Mouse (Mus musculus): ENCODE measurements at regions not wholly inside any gene's neighbourhood (a gene's known extent, or its start where the extent isn't known, plus 50 kb on each side); places are given as distances from the start of the nearest gene placed in this dataset.
A peak's percentile ranks its signal among the peaks of the same experiment; 100 is the strongest.

- Histone ChIP-seq H3K27me3 (ENCODE audit: insufficient read depth, low read length) (no peaks in the 10 kb centered on the region), H3K4me3 (ENCODE audit: low read length) (no peak overlapping the region), H3K4me2 (ENCODE audit: low read depth, low read length) (no peak overlapping the region), H3K9ac (replicated peaks; ENCODE audit: low read length) (no peak overlapping the region), H3K27ac (no peak overlapping the region), H3K4me1 (ENCODE audit: insufficient read depth, low read length) (no peaks in the 10 kb centered on the region), H3K36me3 (ENCODE audit: insufficient read depth, low read length) (no peaks in the 10 kb centered on the region), H3K9me3 (ENCODE audit: low read length) (no peaks in the 10 kb centered on the region)
- ATAC-seq (peak; percentile 49; the same call in 1 of the 2 replicates), DNase-seq (ENCODE audit: low spot score) (peak; percentile 39)
- TF ChIP-seq CTCF (IDR thresholded peaks at IDR 0.05; ENCODE audit: low read depth) = no peak
- 56% methylated on average over 9 of the region's 9 CpGs for WGBS
These were observed 115.9 kb upstream of the Foxq1 start for GRCm38 (mm10) chr13:31439761-31440627.

GRCm38 (mm10) chr13:31458883-31459282 is 97.1 kb upstream of the Foxq1 start:
- DNase-seq (ENCODE audit: low spot score) = peak; percentile 41
- H3K27ac ChIP-seq = no peak overlapping the region
- no peak overlapping the region for H3K4me2 ChIP-seq (ENCODE audit: low read depth, low read length)
- no peak for TF ChIP-seq CTCF (IDR thresholded peaks at IDR 0.05; ENCODE audit: low read depth)
- ATAC-seq = no peak
- peaks cover 3% of the 10 kb centered on the region; the same call in 1 of the 2 replicates for H3K4me1 ChIP-seq (ENCODE audit: insufficient read depth, low read length)
- no peak overlapping the region for H3K4me3 ChIP-seq (ENCODE audit: low read length)
- H3K9ac ChIP-seq (replicated peaks; ENCODE audit: low read length) = no peak overlapping the region
- 33% methylated on average over 2 of the region's 2 CpGs for WGBS
- H3K27me3 ChIP-seq (ENCODE audit: insufficient read depth, low read length) = no peaks in the 10 kb centered on the region
- H3K9me3 ChIP-seq (ENCODE audit: low read length) = no peaks in the 10 kb centered on the region
- no peaks in the 10 kb centered on the region for H3K36me3 ChIP-seq (ENCODE audit: insufficient read depth, low read length)

- Histone ChIP-seq H3K27ac (no peak overlapping the region), H3K27me3 (ENCODE audit: insufficient read depth, low read length) (no peaks in the 10 kb centered on the region), H3K9me3 (ENCODE audit: low read length) (no peaks in the 10 kb centered on the region), H3K36me3 (ENCODE audit: insufficient read depth, low read length) (no peaks in the 10 kb centered on the region), H3K9ac (replicated peaks; ENCODE audit: low read length) (no peak overlapping the region), H3K4me1 (ENCODE audit: insufficient read depth, low read length) (no peaks in the 10 kb centered on the region), H3K4me2 (ENCODE audit: low read depth, low read length) (no peak overlapping the region), H3K4me3 (ENCODE audit: low read length) (no peak overlapping the region)
- WGBS = 83% methylated on average over 8 of the region's 8 CpGs
- no peak for ATAC-seq
- DNase-seq (ENCODE audit: low spot score) = no peak
- TF ChIP-seq CTCF (IDR thresholded peaks at IDR 0.05; ENCODE audit: low read depth) = no peak
These were observed 90.8 kb upstream of the Foxq1 start for GRCm38 (mm10) chr13:31465141-31465540.

- 72% methylated on average over 4 of the region's 4 CpGs for WGBS
- no peak for TF ChIP-seq CTCF (IDR thresholded peaks at IDR 0.05; ENCODE audit: low read depth)
- Histone ChIP-seq H3K27me3 (ENCODE audit: insufficient read depth, low read length) (no peaks in the 10 kb centered on the region), H3K9ac (replicated peaks; ENCODE audit: low read length) (no peak overlapping the region), H3K4me3 (ENCODE audit: low read length) (no peak overlapping the region), H3K36me3 (ENCODE audit: insufficient read depth, low read length) (no peaks in the 10 kb centered on the region), H3K4me2 (ENCODE audit: low read depth, low read length) (no peak overlapping the region), H3K4me1 (ENCODE audit: insufficient read depth, low read length) (no peaks in the 10 kb centered on the region), H3K27ac (no peak overlapping the region), H3K9me3 (ENCODE audit: low read length) (no peaks in the 10 kb centered on the region)
- ATAC-seq (no peak), DNase-seq (ENCODE audit: low spot score) (no peak)
These were observed 90.2 kb upstream of the Foxq1 start for GRCm38 (mm10) chr13:31465711-31466110.

GRCm38 (mm10) chr13:31468131-31468530 is 87.8 kb upstream of the Foxq1 start:
- DNase-seq (ENCODE audit: low spot score) (no peak), ATAC-seq (no peak)
- no peaks in the 10 kb centered on the region for H3K27me3 ChIP-seq (ENCODE audit: insufficient read depth, low read length)
- H3K4me2 ChIP-seq (ENCODE audit: low read depth, low read length) = no peak overlapping the region
- no peak overlapping the region for H3K27ac ChIP-seq
- no peak overlapping the region for H3K9ac ChIP-seq (replicated peaks; ENCODE audit: low read length)
- TF ChIP-seq CTCF (IDR thresholded peaks at IDR 0.05; ENCODE audit: low read depth) = no peak
- H3K4me3 ChIP-seq (ENCODE audit: low read length) = no peak overlapping the region
- no peaks in the 10 kb centered on the region for H3K4me1 ChIP-seq (ENCODE audit: insufficient read depth, low read length)
- WGBS = 90% methylated on average over 3 of the region's 3 CpGs
- no peaks in the 10 kb centered on the region for H3K9me3 ChIP-seq (ENCODE audit: low read length)
- no peaks in the 10 kb centered on the region for H3K36me3 ChIP-seq (ENCODE audit: insufficient read depth, low read length)

GRCm38 (mm10) chr13:31468983-31469382 is 87.0 kb upstream of the Foxq1 start:
- WGBS = 82% methylated on average over 3 of the region's 3 CpGs
- Histone ChIP-seq H3K4me1 (ENCODE audit: insufficient read depth, low read length) (no peaks in the 10 kb centered on the region), H3K36me3 (ENCODE audit: insufficient read depth, low read length) (no peaks in the 10 kb centered on the region), H3K27ac (no peak overlapping the region), H3K9me3 (ENCODE audit: low read length) (no peaks in the 10 kb centered on the region), H3K4me3 (ENCODE audit: low read length) (no peak overlapping the region), H3K9ac (replicated peaks; ENCODE audit: low read length) (no peak overlapping the region), H3K4me2 (ENCODE audit: low read depth, low read length) (no peak overlapping the region), H3K27me3 (ENCODE audit: insufficient read depth, low read length) (no peaks in the 10 kb centered on the region)
- DNase-seq (ENCODE audit: low spot score) (no peak), ATAC-seq (no peak)
- TF ChIP-seq CTCF (IDR thresholded peaks at IDR 0.05; ENCODE audit: low read depth) = no peak

- Histone ChIP-seq H3K9ac (replicated peaks; ENCODE audit: low read length) (no peak overlapping the region), H3K36me3 (ENCODE audit: insufficient read depth, low read length) (no peaks in the 10 kb centered on the region), H3K4me3 (ENCODE audit: low read length) (no peak overlapping the region), H3K4me1 (ENCODE audit: insufficient read depth, low read length) (no peaks in the 10 kb centered on the region), H3K27me3 (ENCODE audit: insufficient read depth, low read length) (no peaks in the 10 kb centered on the region), H3K4me2 (ENCODE audit: low read depth, low read length) (no peak overlapping the region), H3K9me3 (ENCODE audit: low read length) (no peaks in the 10 kb centered on the region), H3K27ac (no peak overlapping the region)
- WGBS = 50% methylated on average over 5 of the region's 5 CpGs
- DNase-seq (ENCODE audit: low spot score) (peak; percentile 17), ATAC-seq (no peak)
- TF ChIP-seq CTCF (IDR thresholded peaks at IDR 0.05; ENCODE audit: low read depth) = no peak
These were observed 83.6 kb upstream of the Foxq1 start for GRCm38 (mm10) chr13:31472366-31472765.
